Mouse (Mus musculus) right cerebral cortex, adult 18-20 months (tissue): ENCODE measurements around the gene Tmem60.

Source experiments
- DNase-seq: peaks from one replicate; pipeline ENCODE4 v3.0.0; 2022; ENCODE audit warnings: mixed read lengths

Gene Tmem60

DNA sequence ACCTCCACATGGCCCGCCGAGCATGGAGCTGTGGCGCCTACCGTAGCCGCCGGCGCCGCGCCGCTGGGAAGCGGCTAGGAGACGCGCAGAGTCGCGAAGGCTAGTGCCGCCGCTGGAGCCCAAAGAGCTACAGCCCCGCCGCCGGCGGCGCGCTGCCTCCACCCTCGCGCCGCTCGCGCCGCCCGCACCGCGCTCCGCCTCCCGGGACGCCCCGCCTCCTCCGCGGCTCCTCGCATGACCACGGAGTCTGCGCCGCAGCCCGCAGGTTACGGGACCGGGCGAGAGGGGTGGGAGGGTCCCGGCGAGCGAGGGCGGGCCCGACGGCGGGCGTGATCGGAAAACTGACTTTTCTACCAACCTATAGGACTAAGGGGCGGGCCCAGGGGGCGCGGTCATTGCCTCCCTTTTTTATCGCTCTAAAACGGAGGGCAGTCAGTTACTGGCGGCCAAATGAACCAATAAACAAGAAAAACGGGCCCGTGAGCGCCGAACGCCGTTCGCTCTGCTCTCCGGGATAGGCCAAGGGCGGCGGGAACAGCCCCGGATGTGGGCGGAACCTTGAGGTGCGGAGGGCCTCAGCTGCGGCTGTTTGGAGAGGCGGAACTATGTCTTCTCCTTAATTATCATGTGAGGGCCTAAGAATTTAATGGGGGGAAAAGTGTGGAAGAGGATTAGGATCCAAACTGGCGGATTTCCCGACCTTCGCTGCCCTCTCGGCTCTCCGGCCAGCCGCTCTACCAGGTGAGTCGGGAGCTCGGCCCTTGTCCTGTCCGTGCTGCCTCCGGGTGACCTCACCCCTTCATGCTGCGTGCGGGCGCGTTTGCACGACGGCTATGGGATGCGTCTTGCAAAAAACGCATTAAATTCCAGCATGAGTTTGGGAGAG, at the start of gene Tmem60, which contains the start of gene Phtf2:
Gene Tmem60 (plus strand): TSS at position 277 of the 886 bp plus-strand sequence.
Gene Phtf2 (minus strand): TSS at position 210 of the 886 bp plus-strand sequence.
- peak; percentile 99 for DNase-seq

DNA sequence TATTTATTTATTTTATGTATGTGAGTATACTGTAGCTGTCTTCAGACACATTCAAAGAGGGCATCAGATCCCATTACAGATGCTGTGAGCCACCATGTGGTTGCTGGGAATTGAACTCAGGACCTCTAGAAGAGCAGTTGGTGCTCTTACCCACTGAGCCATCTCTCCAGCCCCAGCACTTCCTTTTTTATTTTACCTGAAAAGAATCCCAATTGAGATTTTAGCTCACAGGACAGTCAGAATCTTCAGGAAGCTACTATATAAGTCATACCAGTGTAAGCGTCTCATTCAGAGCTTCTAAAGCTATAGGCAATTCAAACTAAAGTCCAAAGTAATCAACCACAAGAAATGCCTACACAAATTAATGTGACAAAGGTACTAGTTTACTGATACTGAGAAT, 47.6 kb upstream of the Tmem60 start:
- DNase-seq, result no peak

DNA sequence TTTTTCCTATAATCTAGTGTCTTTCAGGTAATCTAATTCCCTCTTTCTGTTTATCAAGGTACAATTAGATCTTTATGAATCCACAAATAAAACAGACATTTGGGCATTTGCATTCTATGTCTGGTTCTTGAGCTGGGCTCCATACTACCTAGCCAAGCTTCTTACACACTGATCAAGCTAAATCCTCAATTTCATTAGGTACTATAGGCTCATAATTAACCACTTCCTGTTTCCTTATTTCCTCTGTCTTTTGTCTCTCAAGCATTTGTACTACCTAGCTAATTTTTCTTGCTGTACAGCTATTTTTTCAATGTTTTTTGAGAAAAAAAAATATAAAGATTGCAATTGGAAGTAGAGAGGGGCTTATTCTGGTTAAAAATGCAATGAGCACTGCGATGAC, 44.9 kb upstream of the Tmem60 start:
- DNase-seq, result no peak

DNA sequence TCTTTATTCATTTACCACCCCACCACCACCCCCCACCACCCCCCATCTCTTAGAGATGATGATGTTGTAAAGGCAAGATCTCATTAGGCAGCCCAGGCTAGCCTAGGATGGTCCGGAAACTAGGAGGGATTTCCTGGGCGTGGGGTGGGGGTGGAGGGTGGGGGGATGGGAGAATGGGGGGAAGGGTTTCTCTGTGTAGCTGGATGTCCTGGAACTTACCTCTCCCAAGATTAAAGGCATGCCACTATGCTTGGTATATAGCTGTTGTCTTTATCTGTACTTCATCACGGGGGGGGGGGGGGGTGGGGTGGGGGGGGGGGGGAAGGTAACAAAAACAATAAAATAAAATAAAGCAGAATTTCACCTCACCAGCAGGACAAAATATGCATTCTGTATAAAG, 38.6 kb upstream of the Tmem60 start:
- no peak for DNase-seq

DNA sequence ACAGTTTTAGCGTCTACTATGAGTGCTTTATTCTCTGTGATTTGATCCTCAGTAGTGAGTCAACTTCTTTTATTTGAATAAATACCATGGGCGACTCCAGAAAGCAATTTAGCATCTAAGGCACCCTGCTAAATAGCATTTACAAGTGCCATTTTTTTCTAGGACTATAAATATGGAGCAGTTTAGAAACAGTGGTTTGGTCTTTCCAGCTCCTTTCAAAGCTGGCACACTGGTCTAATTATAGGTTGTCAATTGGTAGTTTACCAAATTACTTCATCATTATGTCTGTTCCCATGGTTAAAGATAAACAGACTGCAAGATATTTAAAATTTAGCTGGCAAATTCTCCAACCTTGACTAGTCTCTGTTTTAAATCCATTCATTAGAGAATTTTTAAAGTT, 38.2 kb upstream of the Tmem60 start:
- no peak for DNase-seq

DNA sequence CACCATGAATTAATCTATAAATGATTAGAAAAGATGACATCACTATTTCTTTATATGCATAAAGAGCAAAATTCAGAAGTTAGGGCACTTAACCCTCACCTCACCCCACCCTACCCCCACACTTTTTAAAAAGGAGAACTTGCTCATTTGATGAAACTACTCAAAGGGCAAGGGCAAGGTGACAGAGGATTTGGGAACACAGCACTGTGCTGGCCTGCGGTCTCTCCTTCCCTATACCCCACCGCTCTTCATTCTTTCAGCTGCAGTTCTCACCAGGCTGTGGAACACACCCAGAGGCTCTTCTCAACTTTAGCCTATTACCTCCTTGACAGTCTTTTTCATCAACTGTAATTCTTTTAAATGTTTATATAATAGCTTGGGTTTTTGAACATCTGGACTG, 35.0 kb upstream of the Tmem60 start:
- DNase-seq, result no peak

DNA sequence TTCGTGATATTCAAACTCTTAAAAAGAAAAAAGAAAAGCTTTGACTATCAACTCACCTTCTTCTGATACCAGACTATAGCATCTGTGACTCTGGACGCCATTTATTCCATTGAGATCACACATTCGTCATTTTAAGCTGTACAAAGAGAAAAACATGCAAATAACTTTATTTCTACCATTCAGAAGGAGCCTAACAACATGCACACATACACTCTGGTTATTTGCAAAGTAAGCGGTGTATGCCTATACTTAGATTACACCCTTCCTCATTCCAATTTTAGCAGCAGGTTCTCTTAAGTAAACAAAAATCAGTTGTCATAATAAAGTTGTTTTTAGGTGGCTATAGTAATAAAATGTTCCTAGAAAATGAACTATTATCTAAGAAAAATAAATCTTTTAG, 26.9 kb upstream of the Tmem60 start:
- no peak for DNase-seq

DNA sequence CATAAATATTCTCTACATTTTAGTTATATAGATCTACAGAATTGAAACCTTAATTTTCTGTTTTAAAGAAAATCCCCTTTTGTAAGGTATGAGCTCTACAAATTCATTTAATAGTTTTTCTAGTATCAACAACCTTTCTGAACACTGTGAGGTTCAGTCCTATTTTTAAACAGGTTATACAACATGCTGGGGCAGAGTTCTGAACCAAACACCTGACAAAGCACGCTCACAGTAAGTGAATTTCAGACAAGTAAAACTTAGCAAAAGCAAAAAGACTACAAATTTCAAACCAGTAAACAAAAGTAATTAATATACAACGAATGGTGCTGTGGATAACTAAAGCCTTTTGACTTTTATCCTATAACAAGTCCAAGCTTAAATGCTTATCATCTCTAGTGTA, 23.6 kb upstream of the Tmem60 start:
- DNase-seq, result no peak

DNA sequence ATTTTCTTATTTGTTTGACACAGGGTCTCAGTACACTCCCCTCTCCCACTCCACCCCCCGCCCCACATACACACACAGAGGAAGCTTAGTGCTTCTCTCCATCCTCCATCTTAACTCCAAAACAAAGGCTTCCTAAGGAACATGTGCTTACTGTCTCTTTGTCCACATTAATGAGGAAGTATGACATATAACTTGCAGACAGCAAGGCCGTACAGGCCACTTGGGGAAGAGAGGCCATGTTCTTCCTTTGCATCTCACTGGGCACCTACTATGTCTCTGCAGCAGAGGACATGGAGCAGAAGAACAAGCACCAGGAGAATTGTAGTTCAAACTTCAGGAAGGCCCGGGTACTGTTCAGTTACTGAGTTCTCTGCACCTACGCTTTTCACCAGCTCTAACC, 21.4 kb upstream of the Tmem60 start:
- no peak for DNase-seq

DNA sequence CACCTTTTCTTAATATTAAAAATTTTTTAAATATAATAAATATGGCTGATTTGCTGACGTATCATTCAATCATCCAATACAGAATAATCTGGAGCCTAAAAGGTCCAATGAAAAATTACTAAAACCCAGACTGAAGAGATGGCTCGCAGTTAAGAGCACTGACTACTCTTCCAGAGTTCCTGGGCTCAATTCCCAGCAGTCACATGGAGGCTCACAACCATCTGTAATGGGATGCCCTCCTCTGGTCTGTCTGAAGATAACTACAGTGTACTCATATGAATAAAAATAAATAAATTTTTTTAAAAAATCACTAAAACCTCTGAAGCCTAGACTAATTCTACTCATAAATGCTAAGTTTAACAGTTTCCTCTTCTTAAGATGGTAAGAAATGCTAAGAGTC, 20.1 kb upstream of the Tmem60 start:
- no peak for DNase-seq

DNA sequence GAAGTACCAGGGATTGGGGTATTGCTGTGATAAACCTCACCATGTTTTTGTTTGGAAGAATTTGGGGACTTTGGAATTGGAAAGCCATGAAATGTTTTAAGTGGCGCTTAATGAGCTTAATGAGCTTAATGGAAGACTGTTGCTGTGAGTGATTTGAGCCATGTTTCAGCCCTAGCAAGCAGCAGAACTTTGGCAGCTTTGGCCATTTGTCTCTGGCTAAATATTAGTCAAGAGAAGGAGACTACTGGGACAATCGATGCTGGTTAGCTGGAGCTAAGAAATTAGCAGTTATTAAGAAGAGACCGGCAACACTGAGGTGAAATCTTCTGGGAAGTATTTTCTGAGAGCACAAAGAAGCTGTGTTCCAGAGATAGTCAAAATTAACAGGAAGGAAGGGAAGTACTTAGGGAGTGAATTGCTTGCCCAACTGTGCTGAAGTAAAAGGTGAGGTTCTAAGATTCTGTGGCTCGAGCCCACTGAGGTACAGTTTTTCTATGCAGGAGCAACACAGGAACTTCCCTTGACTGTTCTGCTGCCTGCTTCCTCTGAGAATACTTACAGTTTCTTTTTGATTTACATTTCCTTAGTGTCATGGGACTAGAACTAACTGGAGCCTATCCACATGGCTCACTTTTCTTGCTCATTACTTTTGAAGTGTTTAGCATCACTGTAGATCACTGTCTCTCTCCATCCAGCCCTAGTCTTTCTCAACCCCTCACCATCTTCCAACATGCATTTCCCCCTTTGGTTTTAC, 17.6 kb upstream of the Tmem60 start:
- DNase-seq, result no peak

DNA sequence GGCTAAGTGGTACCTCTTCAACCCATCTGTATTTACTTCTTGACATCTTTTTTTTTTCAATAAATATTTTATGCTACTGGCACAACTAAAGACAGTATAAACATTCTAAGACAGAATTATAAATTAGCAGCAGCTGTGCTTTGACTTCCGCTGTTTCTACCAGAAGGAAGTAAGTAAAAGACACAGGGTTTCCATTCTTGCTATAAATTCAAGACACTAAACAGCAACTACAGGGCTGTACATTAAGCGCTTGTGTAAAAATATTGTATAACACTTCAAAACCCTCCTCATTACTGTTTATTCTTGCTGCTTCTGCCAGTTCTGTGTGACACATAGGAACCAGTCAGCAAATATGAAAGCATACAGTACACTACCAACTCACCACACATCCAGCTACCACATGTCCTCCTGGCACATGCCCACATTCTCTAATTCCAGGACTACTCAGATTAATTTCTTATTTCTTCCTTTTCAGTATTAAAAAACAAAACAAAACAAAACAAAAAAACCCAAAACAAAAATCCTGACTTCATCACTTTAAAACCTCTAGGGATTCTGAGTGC, 16.7 kb upstream of the Tmem60 start:
- DNase-seq, result no peak

DNA sequence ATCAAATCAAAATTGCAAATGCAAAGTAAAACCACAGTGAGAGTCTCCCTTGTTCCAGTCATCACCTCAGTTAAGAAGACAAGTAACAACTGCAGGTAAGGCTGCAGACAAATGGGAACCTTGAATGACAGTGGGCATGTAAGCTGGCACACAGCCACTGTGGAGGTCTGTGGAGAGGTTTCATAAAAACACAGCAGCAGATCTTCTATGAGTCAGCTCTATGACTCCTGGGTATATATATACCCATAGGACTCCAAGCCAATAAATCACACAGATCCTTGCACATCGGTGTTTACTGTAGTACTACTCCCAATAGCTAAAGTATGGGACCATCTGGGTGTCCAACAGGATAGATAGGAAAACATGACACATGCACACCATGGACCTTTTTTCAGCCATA, 8.8 kb upstream of the Tmem60 start:
- DNase-seq, result no peak

DNA sequence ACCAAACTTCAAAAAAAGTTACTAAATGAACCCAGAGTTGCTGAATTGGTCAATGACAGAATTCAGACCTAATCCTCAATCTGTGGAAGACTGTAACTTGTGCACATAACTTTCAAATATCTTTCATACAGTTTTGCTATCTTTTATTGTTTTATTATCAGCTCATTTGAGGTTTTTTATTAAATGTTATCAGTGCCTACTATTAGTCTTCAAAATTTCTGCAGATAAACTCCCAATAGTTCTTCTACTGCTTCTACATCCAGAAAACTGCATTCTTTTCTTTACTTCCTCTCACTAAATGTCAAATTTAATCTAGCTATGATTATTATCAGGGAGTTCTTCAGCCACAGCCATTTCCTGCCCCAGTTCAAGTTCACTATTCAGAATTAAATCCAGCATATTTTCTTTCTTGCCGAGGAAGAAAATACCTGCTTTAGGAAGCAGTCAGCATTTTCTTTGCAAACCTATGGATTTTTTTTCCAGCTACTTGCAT, 5.0 kb upstream of the Tmem60 start:
- DNase-seq, result no peak

DNA sequence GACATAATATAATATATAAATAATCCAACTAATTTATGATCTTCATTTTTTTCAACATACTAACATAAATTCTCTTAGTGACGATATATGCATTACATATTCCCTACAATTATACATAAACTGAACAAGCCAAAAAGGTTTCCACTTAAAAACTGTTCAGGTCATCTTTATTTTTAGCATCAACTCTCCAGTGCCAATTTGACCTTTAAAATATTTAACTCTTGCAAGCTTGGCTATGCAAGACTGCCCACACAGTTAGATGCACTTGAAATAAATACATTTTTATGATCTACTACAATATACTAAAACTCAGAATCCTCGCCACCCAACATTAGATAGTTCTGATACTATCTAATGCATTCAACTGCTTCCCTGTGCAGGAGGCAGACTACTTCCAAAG, 1.6 kb upstream of the Tmem60 start:
- DNase-seq, result no peak

DNA sequence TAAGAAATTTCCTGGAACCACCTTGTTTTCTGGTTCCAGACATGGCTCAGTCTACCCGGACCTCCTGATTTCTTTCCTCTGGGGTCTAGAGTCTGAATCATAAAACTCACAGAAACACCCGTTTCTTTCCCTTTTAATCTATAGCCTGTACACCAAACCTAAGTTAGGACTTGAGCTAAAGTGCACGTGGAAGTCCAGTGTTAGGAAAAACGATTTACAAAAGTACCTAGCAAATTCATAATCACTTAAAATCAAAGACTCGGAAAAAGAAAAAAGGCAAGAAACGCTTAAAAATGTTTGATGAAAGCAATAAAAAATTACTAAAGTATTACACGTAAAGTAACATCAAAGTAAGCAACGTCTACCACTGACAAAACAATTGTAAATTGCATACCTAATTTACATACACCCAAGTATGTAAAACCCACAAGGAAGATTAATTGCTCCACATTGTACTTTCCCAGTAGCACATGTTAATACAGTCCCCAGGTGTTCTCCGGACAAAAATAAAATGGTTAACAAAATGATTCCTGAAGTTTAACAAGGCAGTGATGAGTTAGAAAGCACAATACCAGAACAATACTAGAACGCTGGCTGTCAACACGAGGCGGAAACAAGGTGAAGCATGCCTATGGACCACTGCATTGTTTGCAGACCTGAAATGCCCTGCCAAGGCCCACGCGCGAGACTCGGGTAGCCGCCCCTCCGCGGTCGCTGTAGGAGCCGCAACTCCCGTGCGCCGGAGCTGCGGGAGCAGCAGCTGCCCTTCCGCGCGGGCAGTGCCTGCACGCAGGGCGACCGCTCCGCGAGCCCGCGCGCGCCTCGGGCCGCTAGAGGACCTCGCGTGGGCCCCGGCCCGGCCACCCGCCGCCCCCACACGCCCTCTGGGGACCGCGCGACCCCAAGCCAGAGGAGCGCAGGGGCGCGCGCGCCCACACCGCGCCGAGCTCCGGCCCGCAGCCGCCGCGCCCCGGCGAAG, 905 bp upstream of the Tmem60 start:
- peak; percentile 68 for DNase-seq

DNA sequence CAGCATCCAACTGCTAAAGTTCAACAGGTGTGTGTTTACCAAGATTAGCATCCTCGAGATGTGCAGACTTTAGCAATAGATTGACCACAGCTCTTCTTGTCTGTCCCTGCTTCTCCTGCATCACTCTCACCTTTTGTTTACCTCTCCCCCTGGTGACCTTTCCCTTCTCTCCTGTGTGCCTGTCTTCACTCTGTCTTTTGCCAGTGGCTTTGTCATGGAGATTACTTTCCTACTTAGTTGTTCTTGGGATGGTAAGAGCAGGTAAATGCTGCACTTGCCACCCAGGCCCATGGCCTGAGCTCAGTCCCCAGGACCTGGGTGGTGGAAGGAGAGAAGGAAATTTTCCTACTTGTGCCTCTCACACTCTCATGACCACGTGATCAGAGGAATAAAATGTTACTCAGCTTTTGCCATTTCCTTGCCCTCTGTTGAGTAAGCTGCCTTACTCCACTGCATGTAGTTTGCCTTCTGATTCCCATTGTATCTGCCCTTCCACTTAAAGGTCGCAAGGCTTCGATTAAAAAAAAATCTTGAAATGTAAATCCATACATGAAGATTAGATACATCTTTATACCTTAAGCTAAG, 2.1 kb downstream of the Tmem60 start:
- DNase-seq, result no peak

DNA sequence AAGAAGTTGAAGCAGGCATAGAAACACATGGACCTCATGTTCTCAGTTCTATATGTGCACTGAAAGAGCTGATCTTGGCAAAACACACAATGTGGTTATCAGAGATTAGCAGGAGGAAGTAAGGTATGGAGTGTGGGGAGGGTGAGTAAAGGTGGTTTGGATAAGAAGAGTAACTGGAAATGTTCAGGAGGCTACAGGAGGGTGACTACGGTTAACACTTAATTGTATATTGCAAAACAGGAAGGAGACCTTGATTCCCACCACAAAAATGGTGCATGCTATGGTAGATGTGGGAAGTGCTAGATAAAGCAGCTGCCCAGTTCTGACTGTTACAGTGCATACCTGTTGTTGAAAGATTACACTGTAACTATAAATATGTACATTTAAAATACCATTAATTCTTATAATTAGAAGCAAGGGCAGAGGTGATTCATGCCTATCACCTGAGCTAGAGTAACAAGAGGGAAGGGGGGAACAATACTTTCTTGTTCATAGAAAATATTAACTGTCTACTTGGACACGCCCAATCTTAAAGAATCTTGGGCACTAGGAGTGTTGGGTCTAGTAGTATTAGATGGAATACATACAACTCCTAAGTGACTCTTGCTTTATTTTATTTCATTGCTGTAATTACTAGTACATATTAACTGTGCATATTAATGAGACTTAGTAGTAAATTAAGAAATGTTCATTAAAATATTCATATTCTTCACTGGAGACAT, 15.6 kb downstream of the Tmem60 start:
- no peak for DNase-seq

DNA sequence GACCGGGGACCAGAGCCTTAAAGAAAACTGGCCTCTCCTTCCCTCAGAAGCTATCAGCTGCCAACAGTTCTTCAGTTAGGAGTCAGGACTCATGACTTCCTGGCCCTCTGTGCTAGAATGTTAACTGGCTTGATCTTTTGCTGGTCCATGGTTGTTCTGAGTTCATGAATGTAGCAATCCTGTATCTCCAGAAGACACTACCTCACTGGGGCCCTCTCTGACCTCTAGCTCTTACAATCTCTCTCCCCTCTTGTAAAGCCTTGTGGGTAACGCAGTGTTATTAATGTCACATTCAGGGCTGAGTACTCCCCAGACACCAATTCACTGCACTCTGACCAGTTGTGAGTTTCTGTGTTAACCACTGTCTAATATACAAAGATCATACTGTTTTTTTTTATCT, 22.7 kb downstream of the Tmem60 start:
- DNase-seq, result no peak

DNA sequence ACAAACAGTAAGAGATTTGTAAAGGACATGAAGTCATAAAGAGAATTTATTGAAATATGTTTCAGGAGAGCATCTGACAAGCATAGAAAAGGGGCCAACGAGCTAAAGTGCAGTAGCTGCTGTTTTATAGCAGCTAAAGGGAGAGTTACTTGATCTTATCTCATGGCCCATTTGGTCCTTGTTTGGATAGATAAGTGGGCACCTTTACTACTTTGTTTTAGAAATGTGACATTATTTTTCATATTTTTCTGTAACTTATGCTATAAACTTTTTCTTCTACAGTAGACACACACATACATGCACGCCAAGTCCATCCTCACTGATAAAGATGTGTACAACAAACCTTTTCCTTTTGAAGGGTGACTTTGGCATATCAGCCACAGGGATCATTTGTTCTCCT, 23.4 kb downstream of the Tmem60 start:
- no peak for DNase-seq

DNA sequence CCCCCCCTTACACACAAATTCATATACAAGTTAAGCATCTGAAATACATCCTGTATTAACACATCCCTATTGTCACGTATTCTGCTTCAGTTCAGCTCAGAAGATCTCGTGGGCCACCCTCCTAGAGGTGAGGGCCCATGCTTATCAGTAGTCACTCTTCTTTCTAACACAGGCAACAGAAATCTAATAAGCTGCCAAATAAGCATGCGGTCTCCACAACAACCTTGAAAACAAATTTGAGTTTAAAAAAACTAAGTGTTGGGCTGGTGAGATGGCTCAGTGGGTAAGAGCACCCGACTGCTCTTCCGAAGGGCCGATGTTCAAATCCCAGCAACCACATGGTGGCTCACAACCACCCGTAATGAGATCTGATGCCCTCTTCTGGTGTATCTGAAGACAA, 24.2 kb downstream of the Tmem60 start:
- DNase-seq, result no peak
